Mouse (Mus musculus) kidney, adult 18-20 months (tissue): Measurements from ENCODE around the gene Xpo1.
"Not testable (repeated sequence)": the region's sequence is repeated elsewhere in the genome, so short reads cannot be mapped to it uniquely, and the experiment has no call there.

ENCODE experiments used
- DNase-seq: peaks from one replicate; pipeline ENCODE4 v3.0.0; 2021

Gene Xpo1

GRCm38 (mm10) chr11:23303126-23303525 lies 47.3 kb downstream of the Xpo1 start:
- no peak for DNase-seq

GRCm38 (mm10) chr11:23305101-23305672 lies 49.3 kb downstream of the Xpo1 start:
- DNase-seq = not testable (repeated sequence)

GRCm38 (mm10) chr11:23305673-23306608 lies 50.1 kb downstream of the Xpo1 start:
- DNase-seq = peak; percentile 94

- peak; percentile 75 for DNase-seq
Measured at GRCm38 (mm10) chr11:23306764-23307565, 51.1 kb downstream of the Xpo1 start, which contains the start of gene Usp34. Usp34 (plus strand) TSS chr11:23306895.

- no peak for DNase-seq
Measured at GRCm38 (mm10) chr11:23307566-23307920, 51.7 kb downstream of the Xpo1 start.

GRCm38 (mm10) chr11:23313496-23313895 lies 57.7 kb downstream of the Xpo1 start:
- DNase-seq = no peak

GRCm38 (mm10) chr11:23329413-23329812 lies 73.6 kb downstream of the Xpo1 start:
- DNase-seq = no peak

GRCm38 (mm10) chr11:23332136-23332535 lies 76.3 kb downstream of the Xpo1 start:
- DNase-seq = no peak

- no peak for DNase-seq
Measured at GRCm38 (mm10) chr11:23335160-23335559, 79.3 kb downstream of the Xpo1 start.
